Mouse (Mus musculus) cerebellum, adult 11-12 months (tissue): ENCODE results near the gene Vmn1r44.
"Not testable (repeated sequence)": the region's sequence is repeated elsewhere in the genome, so short reads cannot be mapped to it uniquely, and the experiment has no call there.

ENCODE experiments used
- DNase-seq: peaks from one replicate; pipeline ENCODE4 v3.0.0; 2022

The Vmn1r44 gene

GRCm38 (mm10) chr6:89883360-89883759 lies at the start of gene Vmn1r44:
Vmn1r44 (plus strand) TSS chr6:89883660.
- no peak for DNase-seq

GRCm38 (mm10) chr6:89857552-89857951 lies 25.9 kb upstream of the Vmn1r44 start:
- no peak for DNase-seq

DNA sequence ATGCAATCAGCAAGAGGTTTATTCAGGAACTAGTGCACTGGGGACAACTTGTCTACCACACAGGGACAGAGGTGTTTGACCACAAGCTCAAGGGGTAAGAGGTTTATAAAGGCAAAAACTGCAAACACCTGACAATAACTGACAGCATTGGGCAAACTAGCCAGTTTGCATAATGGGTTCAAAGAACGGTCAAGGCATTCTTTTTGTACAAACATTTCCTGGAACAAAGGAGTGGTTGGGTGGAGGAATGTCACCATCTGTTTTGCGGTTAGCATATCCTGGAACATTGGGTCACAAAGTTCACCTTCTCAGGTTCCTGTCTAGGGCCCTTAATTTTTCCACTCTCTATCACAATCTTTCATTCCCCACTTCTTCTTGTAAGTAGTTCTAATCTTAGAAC lies 23.6 kb upstream of the Vmn1r44 start:
- no peak for DNase-seq

GRCm38 (mm10) chr6:89863792-89864191 lies 19.7 kb upstream of the Vmn1r44 start:
- DNase-seq, result no peak

DNA sequence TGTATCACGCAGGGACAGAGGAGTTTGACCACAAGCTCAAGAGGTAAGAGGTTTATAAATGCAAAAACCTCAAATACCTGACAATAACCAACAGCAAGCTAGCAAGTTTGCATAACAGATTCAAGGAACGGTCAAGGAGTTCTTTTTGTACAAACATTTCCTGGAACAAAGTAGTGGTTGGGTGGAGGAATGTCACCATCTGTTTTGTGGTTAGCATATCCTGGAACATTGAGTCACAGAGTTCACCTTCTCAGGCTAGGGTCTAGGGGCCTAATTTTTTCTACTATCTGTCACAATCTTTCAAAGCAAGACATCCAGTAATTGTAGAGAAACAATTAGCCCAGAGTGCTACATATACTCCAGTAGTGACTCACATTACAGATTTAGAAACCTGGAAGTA lies 16.2 kb upstream of the Vmn1r44 start:
- DNase-seq, result no peak

DNA sequence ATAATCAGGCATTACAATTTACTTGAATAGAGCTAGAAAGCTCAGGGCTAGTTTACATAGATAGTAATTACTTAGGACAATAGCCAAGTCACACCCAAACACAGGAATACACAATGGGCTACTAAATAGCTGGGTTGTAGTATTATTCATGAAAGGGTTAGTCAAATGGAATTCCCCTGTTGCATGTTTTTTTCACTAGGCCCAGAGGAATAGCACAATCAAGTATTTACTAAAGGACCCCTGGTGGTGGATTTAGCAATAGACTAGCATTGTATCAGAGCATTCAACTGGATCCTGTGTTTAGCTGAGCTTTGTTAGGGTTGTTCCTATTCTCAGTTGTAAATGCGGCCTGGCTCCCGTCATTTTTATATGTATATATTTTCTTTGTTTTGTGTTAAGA lies 15.5 kb upstream of the Vmn1r44 start:
- DNase-seq, result no peak

DNA sequence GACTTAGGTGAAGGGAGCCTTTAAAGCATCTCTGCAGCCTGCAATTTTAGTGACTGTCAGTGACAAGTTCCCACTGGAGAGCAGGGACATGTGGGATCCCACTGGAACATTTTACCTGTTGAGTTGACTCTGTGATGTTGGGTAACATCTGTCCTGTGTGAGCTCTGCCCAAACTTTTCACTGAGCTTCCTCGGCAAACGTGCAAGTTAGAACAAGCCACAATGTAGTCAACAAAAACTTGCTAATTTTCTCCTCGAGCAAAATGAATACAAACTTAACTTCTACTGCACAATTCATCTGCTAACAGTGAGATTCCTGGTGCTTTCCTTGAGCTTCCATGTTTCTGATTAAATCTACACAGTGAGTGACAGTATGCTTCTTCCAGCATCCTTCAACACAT lies 7.1 kb upstream of the Vmn1r44 start, which contains the start of the genes Vmn1r42 and Vmn1r43:
TSS of gene Vmn1r42 (minus strand) at position 101 of the 400 bp plus-strand sequence.
TSS of gene Vmn1r43 (minus strand) at position 101 of the 400 bp plus-strand sequence.
- not testable (repeated sequence) for DNase-seq

DNA sequence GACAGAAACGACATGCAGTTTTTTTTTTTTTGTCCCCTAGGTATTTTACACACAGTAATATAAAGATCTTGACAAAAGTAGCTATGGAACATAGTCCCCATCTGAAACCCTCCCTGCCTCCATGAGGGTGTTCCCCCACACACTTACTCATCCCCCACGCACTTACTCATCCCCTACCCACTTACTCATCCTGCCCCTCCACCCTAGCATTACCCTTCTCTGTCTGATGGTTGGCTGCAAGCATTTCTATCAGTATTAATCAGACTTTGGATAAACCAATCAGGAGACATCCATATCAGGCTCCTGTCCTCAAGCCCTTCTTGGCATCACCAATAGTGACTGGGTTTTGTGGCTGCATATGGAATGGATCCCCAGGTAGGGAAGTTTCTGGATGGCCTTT lies 6.5 kb upstream of the Vmn1r44 start:
- DNase-seq, result no peak

- DNase-seq, result no peak
Observed at GRCm38 (mm10) chr6:89880867-89881266, 2.6 kb upstream of the Vmn1r44 start.

DNA sequence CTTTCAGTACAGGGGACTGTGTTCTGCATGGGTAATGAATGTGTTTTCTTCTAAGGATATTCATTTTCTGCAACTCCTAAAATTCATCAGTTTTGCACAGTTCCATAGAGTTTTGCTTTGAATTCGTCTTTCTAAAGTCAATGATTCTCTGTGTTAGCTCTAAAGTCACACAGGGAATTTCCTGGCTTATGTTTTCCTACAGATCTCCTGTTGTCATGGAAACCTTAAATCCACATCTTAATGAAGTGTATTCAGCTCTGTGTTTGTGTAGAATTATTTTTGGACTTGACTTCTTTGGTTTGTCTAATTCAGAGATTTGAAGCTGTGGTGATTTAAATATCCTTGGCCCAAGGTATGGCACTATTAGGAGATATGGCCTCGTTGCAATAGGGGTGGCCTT lies 352 bp downstream of the Vmn1r44 start:
- no peak for DNase-seq

DNA sequence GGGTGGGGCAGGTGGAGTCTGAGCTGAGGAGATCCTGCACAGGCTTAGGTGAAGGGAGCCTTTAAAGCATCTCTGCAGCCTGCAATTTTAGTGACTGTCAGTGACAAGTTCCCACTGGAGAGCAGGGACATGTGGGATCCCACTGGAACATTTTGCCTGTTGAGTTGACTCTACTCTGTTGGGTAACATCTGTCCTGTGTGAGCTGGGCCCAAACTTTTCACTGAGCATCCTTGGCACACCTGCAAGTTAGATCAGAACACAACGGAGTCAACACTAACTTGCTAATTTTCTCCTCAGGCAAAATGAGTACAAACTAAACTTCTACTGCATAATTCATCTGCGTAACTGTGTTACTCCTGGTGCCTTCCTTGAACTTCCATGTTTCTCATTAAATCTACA lies 57.0 kb downstream of the Vmn1r44 start, which contains the start of gene Vmn1r45:
TSS of gene Vmn1r45 (minus strand) at position 101 of the 400 bp plus-strand sequence.
- DNase-seq, result not testable (repeated sequence)

GRCm38 (mm10) chr6:89940926-89941325 lies 57.5 kb downstream of the Vmn1r44 start:
- no peak for DNase-seq
